Mouse (Mus musculus): ENCODE measurements around the gene Ccp110.

- no peak for TF ChIP-seq RCOR1 (IDR thresholded peaks at IDR 0.05; ENCODE audit: low read depth, low read length)
- no peak for TF ChIP-seq EP300 (IDR thresholded peaks at IDR 0.05; ENCODE audit: low read depth in 1 of 2, low read length in 2 of 2)
- TF ChIP-seq CTCF (IDR thresholded peaks at IDR 0.05 in 2 of 3, conservative IDR thresholded peaks at IDR 0.05 in 1 of 3; ENCODE audit: control insufficient read depth in 1 of 3, insufficient read depth in 1 of 3, low read depth in 2 of 3, low read length in 3 of 3, poor library complexity in 1 of 3, severe bottlenecking in 1 of 3): no peak
- no peak for TF ChIP-seq TCF12 (IDR thresholded peaks at IDR 0.05; ENCODE audit: low read depth, low read length)
- TF ChIP-seq ETS1 (IDR thresholded peaks at IDR 0.05; ENCODE audit: low read depth, low read length): no peak
- TF ChIP-seq MYC (IDR thresholded peaks at IDR 0.05; ENCODE audit: low read depth, low read length): no peak
- no peak for TF ChIP-seq CHD1 (IDR thresholded peaks at IDR 0.05; ENCODE audit: low read depth, low read length)
- no peak for TF ChIP-seq TAL1 (IDR thresholded peaks at IDR 0.05; ENCODE audit: low read length)
- TF ChIP-seq USF2 (IDR thresholded peaks at IDR 0.05; ENCODE audit: borderline replicate concordance in 1 of 2, insufficient read depth in 1 of 2, low read depth in 1 of 2, low read length in 2 of 2): no peak
- TF ChIP-seq USF1 (IDR thresholded peaks at IDR 0.05; ENCODE audit: low read depth, low read length): no peak
- TF ChIP-seq POLR2A (IDR thresholded peaks at IDR 0.05; ENCODE audit: control insufficient read depth in 1 of 2, insufficient read depth in 1 of 2, low read depth in 1 of 2, low read length in 2 of 2, poor library complexity in 1 of 2): no peak
- TF ChIP-seq SIN3A (IDR thresholded peaks at IDR 0.05; ENCODE audit: low read length): no peak
- no peak for TF ChIP-seq ELF1 (IDR thresholded peaks at IDR 0.05; ENCODE audit: low read depth, low read length)
Measured at GRCm38 (mm10) chr7:118764725-118765124, 52.4 kb downstream of the Ccp110 start.

All from MEL (cell line).